Mouse (Mus musculus): ENCODE data around the gene Narf.

DNA sequence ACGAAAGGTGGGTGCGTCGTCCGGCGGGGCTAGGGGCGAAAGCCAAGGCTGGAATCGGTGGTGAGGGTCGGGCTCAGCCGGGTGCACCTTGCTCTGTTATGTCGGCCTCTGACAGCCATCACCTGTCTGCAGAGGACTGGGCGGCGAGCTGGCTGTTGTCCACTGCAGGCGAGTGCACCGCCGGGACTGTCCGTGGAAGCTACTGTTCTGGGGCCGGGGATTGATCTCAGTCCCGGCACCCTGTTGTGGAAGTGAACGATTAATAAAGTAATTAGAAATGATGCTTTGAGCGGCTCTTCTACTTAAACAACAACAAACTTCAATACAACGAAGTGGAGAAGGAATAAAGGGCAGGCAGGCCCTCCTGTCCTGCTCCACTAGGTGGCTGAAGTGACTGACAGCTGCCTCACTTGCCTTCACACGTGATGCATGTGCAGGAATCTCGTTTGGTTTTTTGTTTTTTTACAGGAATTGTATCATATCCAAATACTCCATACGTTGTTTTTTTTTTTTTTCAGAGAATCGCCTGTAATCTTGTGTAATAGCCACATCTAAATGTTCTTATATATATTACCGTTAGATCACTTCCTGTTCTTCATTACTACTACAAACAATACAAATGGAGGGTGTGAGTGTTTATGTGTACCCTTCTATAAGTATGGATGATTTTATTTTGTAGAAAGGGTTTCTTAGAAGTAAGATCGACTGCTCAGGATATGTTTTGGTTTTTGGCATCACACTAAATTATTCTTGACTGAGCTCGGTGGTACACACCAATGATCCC is 484 bp downstream of the Narf start:
- TF ChIP-seq CTCF (IDR thresholded peaks at IDR 0.05; ENCODE audit: insufficient read depth, low read depth, low read length) (no peak), POLR2A (IDR thresholded peaks at IDR 0.05; ENCODE audit: insufficient read depth, low read depth, low read length) (no peak)

Data from olfactory bulb, adult 2 months (tissue).